10 mouse cellular contexts compared by ENCODE assay signal in genomic region chr1:179709390-179709789, GRCm38 (mm10). TPM values are rescaled to one million over a fixed set of nuclear protein-coding genes. Genes with fewer than 3 reads are reported as not detected.
DNase-seq lines count a peak whose midpoint lies in the region; ATAC-seq and TF ChIP-seq lines count a peak whose summit lies in the region.
"Had no signal": no experiment of that assay in that cellular context is flagged by ENCODE, and none has a peak within 500 bp of the region (broad histone marks: within the 10 kb centered on the region; RNA-seq: fewer than 3 reads in every experiment).

No protein-coding gene starts in this region.

- no peaks in the 10 kb centered on the region for H3K9me3 ChIP-seq in kidney, postnatal 0 days (replicated peaks; ENCODE audit: low read length)
- H3K9me3 ChIP-seq in hindbrain, embryonic 12.5 days (replicated peaks) = no peaks in the 10 kb centered on the region
- H3K9me3 ChIP-seq: embryonic facial prominence, embryonic 12.5 days; lung, embryonic 15.5 days had no signal

- no peak overlapping the region for H3K27ac ChIP-seq in kidney, postnatal 0 days
- no peak overlapping the region for H3K27ac ChIP-seq in hindbrain, embryonic 12.5 days
- H3K27ac ChIP-seq: embryonic facial prominence, embryonic 12.5 days; lung, embryonic 15.5 days had no signal

- peak; percentile 15 for DNase-seq in kidney, postnatal 0 days (ENCODE audit: low spot score)
- DNase-seq in kidney, adult 9 months = no peak
- DNase-seq in frontal cortex, postnatal 36 days (ENCODE audit: low spot score in 2 of 2) = peak; percentile 77 to 88
- peak; percentile 92 for DNase-seq in layer of hippocampus, adult 9-11 months
- DNase-seq in right cerebral cortex, adult 18-20 months = peak; percentile 90
- no peak for DNase-seq in yolk sac, embryonic 10.5 days (ENCODE audit: low spot score)
- no peak for DNase-seq in kidney, postnatal 10 days

- WGBS in kidney, postnatal 0 days = 64% methylated on average over 6 of the region's 6 CpGs
- 81% methylated on average over 6 of the region's 6 CpGs for WGBS in hindbrain, embryonic 12.5 days

- no peaks in the 10 kb centered on the region for H3K36me3 ChIP-seq in kidney, postnatal 0 days (ENCODE audit: insufficient read depth, low read length)
- no peaks in the 10 kb centered on the region for H3K36me3 ChIP-seq in hindbrain, embryonic 12.5 days
- H3K36me3 ChIP-seq: embryonic facial prominence, embryonic 12.5 days; lung, embryonic 15.5 days had no signal

- no peak overlapping the region for H3K4me2 ChIP-seq in kidney, postnatal 0 days (ENCODE audit: low read length)
- H3K4me2 ChIP-seq in hindbrain, embryonic 12.5 days (replicated peaks) = no peak overlapping the region
- H3K4me2 ChIP-seq: embryonic facial prominence, embryonic 12.5 days; lung, embryonic 15.5 days had no signal

- H3K4me1 ChIP-seq in kidney, postnatal 0 days (replicated peaks; ENCODE audit: insufficient read depth, low read length) = no peaks in the 10 kb centered on the region
- no peaks in the 10 kb centered on the region for H3K4me1 ChIP-seq in hindbrain, embryonic 12.5 days
- H3K4me1 ChIP-seq: embryonic facial prominence, embryonic 12.5 days; lung, embryonic 15.5 days had no signal

- TF ChIP-seq CTCF in kidney, postnatal 0 days (IDR thresholded peaks at IDR 0.05; ENCODE audit: low read depth) = no peak

- ATAC-seq in kidney, postnatal 0 days (replicated peaks; ENCODE audit: low FRiP score, low read depth) = no peak
- no peak for ATAC-seq in hindbrain, embryonic 12.5 days (ENCODE audit: low FRiP score)

- H3K4me3 ChIP-seq in kidney, postnatal 0 days (replicated peaks; ENCODE audit: low read depth, low read length) = no peak overlapping the region
- no peak overlapping the region for H3K4me3 ChIP-seq in hindbrain, embryonic 12.5 days
- H3K4me3 ChIP-seq: embryonic facial prominence, embryonic 12.5 days; lung, embryonic 15.5 days had no signal

- no peaks in the 10 kb centered on the region for H3K27me3 ChIP-seq in kidney, postnatal 0 days (ENCODE audit: insufficient read depth, low read length)
- H3K27me3 ChIP-seq in hindbrain, embryonic 12.5 days = no peaks in the 10 kb centered on the region
- H3K27me3 ChIP-seq: embryonic facial prominence, embryonic 12.5 days; lung, embryonic 15.5 days had no signal

- H3K9ac ChIP-seq in kidney, postnatal 0 days (ENCODE audit: low read depth, low read length) = no peak overlapping the region
- no peak overlapping the region for H3K9ac ChIP-seq in hindbrain, embryonic 12.5 days
- H3K9ac ChIP-seq: embryonic facial prominence, embryonic 12.5 days; lung, embryonic 15.5 days had no signal

RNA-seq across cellular contexts. Expression of gene Kif28, which starts 35.7 kb away (rescaled TPM):
- polyA plus RNA-seq in kidney, postnatal 0 days (2015; fragmentation: Nextera tagmentation; extraction: Ambion mirVana) = not detected in 2 replicates
- polyA plus RNA-seq in hindbrain, embryonic 12.5 days (2016; fragmentation: Nextera tagmentation; extraction: Ambion mirVana) = not detected in 2 replicates
- polyA plus RNA-seq: lung, embryonic 15.5 days had no signal

RNA-seq across cellular contexts. Expression of gene Sccpdh, which starts 41.4 kb away (rescaled TPM):
- 71.9 and 76.8 TPM in 2 replicates for polyA plus RNA-seq in kidney, postnatal 0 days (2015; fragmentation: Nextera tagmentation; extraction: Ambion mirVana)
- polyA plus RNA-seq in hindbrain, embryonic 12.5 days (2016; fragmentation: Nextera tagmentation; extraction: Ambion mirVana) = 112 and 116 TPM in 2 replicates

Comparison
In these comparisons a context has a peak if more than half of its experiments do, and no peak if none do; other contexts are left out.
1. DNase-seq: peak in kidney, postnatal 0 days (single experiment), frontal cortex, postnatal 36 days (2 of 2), layer of hippocampus, adult 9-11 months (single experiment) and right cerebral cortex, adult 18-20 months (single experiment); none in kidney, adult 9 months (single experiment), yolk sac, embryonic 10.5 days (single experiment) and kidney, postnatal 10 days (single experiment).